Mouse (Mus musculus) limb, embryonic 15.5 days (tissue): ENCODE data around the gene Rasgrp4. TPM values are rescaled to one million over a fixed set of nuclear protein-coding genes. Genes with fewer than 3 reads are reported as not detected.
"Not testable (repeated sequence)": the region's sequence is repeated elsewhere in the genome, so short reads cannot be mapped to it uniquely, and the experiment has no call there.

ENCODE experiments used
- ATAC-seq: fragments of 200-750 bp; cut with Nextera tagmentation; 2 replicates; pipeline ENCODE4 v1.8.0; 2017; ENCODE audit warnings: low read depth, moderate TSS enrichment; ENCODE audit not compliant: insufficient number of reproducible peaks, low FRiP score, low TSS enrichment
- H3K27ac ChIP-seq: fragments of 300-500 bp; sonication (generic); 2 replicates; pipeline ENCODE4 v1.5.1; 2015; ENCODE audit warnings: moderate library complexity, mild to moderate bottlenecking, inconsistent platforms
- H3K27me3 ChIP-seq: fragments of 300-500 bp; sonication (generic); 2 replicates; pipeline ENCODE4 v1.6.1; 2015; ENCODE audit warnings: inconsistent platforms
- H3K36me3 ChIP-seq: fragments of 300-500 bp; sonication (generic); 2 replicates; pipeline ENCODE4 v1.6.1; 2015; ENCODE audit warnings: inconsistent platforms
- H3K4me1 ChIP-seq: fragments of 300-500 bp; sonication (generic); 2 replicates; pipeline ENCODE4 v1.6.1; 2015; ENCODE audit warnings: inconsistent platforms
- H3K4me2 ChIP-seq: fragments of 300-500 bp; sonication (generic); 2 replicates; pipeline ENCODE4 v1.6.1; 2015; ENCODE audit warnings: mild to moderate bottlenecking, inconsistent platforms
- H3K4me3 ChIP-seq: fragments of 300-500 bp; sonication (generic); 2 replicates; pipeline ENCODE4 v1.5.1; 2015; ENCODE audit warnings: mild to moderate bottlenecking, inconsistent platforms
- H3K9ac ChIP-seq: fragments of 300-500 bp; sonication (generic); 2 replicates; pipeline ENCODE4 v1.6.1; 2015; ENCODE audit warnings: inconsistent platforms
- H3K9me3 ChIP-seq: fragments of 300-500 bp; sonication (generic); 2 replicates; pipeline ENCODE4 v1.6.1; 2016; ENCODE audit warnings: inconsistent platforms
- WGBS: fragments of 180-500 bp; shearing (Covaris S2); methylation state at CpG from one replicate; pipeline ENCODE4 v1.1.7; 2015; 5-methylcytosine and 5-hydroxymethylcytosine counted together
- polyA plus RNA-seq: library from polyadenylated mRNA; unstranded; fragments of >200 nt; fragmentation: Nextera tagmentation; extraction: Ambion mirVana; gene quantifications from 2 replicates; pipeline ENCODE4 v1.2.1, GENCODE M21; 2015

The Rasgrp4 gene
- polyA plus RNA-seq, 1 experiment from 2014 or later: 0.84 TPM

- not testable (repeated sequence) for H3K27me3 ChIP-seq, H3K4me3 ChIP-seq, ATAC-seq, H3K27ac ChIP-seq, H3K9me3 ChIP-seq, H3K4me2 ChIP-seq, H3K36me3 ChIP-seq, H3K9ac ChIP-seq, H3K4me1 ChIP-seq
- 81% methylated on average over 1 of the region's 1 CpGs for WGBS
Measured at GRCm38 (mm10) chr7:29194230-29194629, 59.6 kb downstream of the Rasgrp4 start.

GRCm38 (mm10) chr7:29202577-29202976 is 67.9 kb downstream of the Rasgrp4 start:
- no peak overlapping the region for H3K4me3 ChIP-seq
- no peaks in the 10 kb centered on the region for H3K27me3 ChIP-seq
- no peaks in the 10 kb centered on the region for H3K9me3 ChIP-seq
- WGBS: 73% methylated on average over 6 of the region's 6 CpGs
- ATAC-seq: no peak
- no peak overlapping the region for H3K4me2 ChIP-seq
- H3K4me1 ChIP-seq: no peaks in the 10 kb centered on the region
- H3K9ac ChIP-seq: no peak overlapping the region
- H3K36me3 ChIP-seq: no peaks in the 10 kb centered on the region
- no peak overlapping the region for H3K27ac ChIP-seq

Other genes with a start within 250 kb of the Rasgrp4 start
- 347 and 359 TPM in 2 replicates for gene Actn4, start 172.5 kb upstream of the Rasgrp4 start, polyA plus RNA-seq
- 372 and 387 TPM in 2 replicates for gene Eif3k, start 153.0 kb upstream of the Rasgrp4 start, polyA plus RNA-seq
- gene Map4k1, start 152.8 kb upstream of the Rasgrp4 start, polyA plus RNA-seq: 7.2 and 7.6 TPM in 2 replicates
- gene Ryr1, start 9.7 kb upstream of the Rasgrp4 start, polyA plus RNA-seq: 5.1 and 10.8 TPM in 2 replicates
- 19.7 and 22.1 TPM in 2 replicates for gene Fam98c, start 21.4 kb downstream of the Rasgrp4 start, polyA plus RNA-seq
- gene Ggn, start 35.4 kb downstream of the Rasgrp4 start, polyA plus RNA-seq: 1.3 TPM in 2 replicates
- 2.4 and 3.1 TPM in 2 replicates for gene Spred3, start 35.6 kb downstream of the Rasgrp4 start, polyA plus RNA-seq
- 254 and 271 TPM in 2 replicates for gene Psmd8, start 45.9 kb downstream of the Rasgrp4 start, polyA plus RNA-seq
- gene Catsperg1, start 79.2 kb downstream of the Rasgrp4 start, polyA plus RNA-seq: 1.2 TPM in 2 replicates
- 5.2 TPM in 2 replicates for gene Kcnk6, start 97.7 kb downstream of the Rasgrp4 start, polyA plus RNA-seq
- 137 and 141 TPM in 2 replicates for gene Yif1b, start 103.5 kb downstream of the Rasgrp4 start, polyA plus RNA-seq
- 13.0 and 14.2 TPM in 2 replicates for gene 2200002D01Rik, start 113.6 kb downstream of the Rasgrp4 start, polyA plus RNA-seq
- 187 and 194 TPM in 2 replicates for gene Spint2, start 147.1 kb downstream of the Rasgrp4 start, polyA plus RNA-seq
- 15.5 and 16.9 TPM in 2 replicates for gene Ppp1r14a, start 154.5 kb downstream of the Rasgrp4 start, polyA plus RNA-seq
- 13.1 and 15.9 TPM in 2 replicates for gene Dpf1, start 169.1 kb downstream of the Rasgrp4 start, polyA plus RNA-seq